Comparison of ENCODE assay signal across 8 mouse cellular contexts in genomic region chr13:34652353-34653241, GRCm38 (mm10). TPM values are rescaled to one million over a fixed set of nuclear protein-coding genes. Genes with fewer than 3 reads are reported as not detected.
DNase-seq lines count a peak whose midpoint lies in the region; ATAC-seq and TF ChIP-seq lines count a peak whose summit lies in the region.

No protein-coding gene starts in this region.

- no peak for DNase-seq in Patski (ENCODE audit: low read depth, low spot score)
- DNase-seq in embryo, embryonic 10 days (ENCODE audit: low spot score) = peak; percentile 52
- peak; percentile 76 to 84 for DNase-seq in gastrocnemius, postnatal 36 days
- DNase-seq in induced T-regulatory cell, adult 2 months (ENCODE audit: low read depth) = peak; percentile 4
- peak; percentile 72 for DNase-seq in limb, embryonic 11.5 days (ENCODE audit: low spot score)
- peak; percentile 97 for DNase-seq in midbrain, embryonic 11.5 days (ENCODE audit: low spot score, missing footprints)
- DNase-seq in spleen, adult 12 weeks (ENCODE audit: low spot score) = peak; percentile 42

- no peaks in the 10 kb centered on the region for H3K27me3 ChIP-seq in Patski
- H3K27me3 ChIP-seq in limb, embryonic 11.5 days (ENCODE audit: control insufficient read depth, insufficient read depth, low read length) = peaks cover 18% of the 10 kb centered on the region
- peaks cover 44% of the 10 kb centered on the region for H3K27me3 ChIP-seq in midbrain, embryonic 11.5 days (ENCODE audit: control insufficient read depth, insufficient read depth, low read length)

- H3K4me3 ChIP-seq in limb, embryonic 11.5 days (ENCODE audit: low read depth, low read length) = peak overlapping the region; percentile 36
- H3K4me3 ChIP-seq in midbrain, embryonic 11.5 days (ENCODE audit: low read depth, low read length) = peak overlapping the region; percentile 53

- H3K4me1 ChIP-seq in limb, embryonic 11.5 days (ENCODE audit: control insufficient read depth, insufficient read depth, low read length) = peaks cover 6% of the 10 kb centered on the region; the same call in 1 of the 2 replicates
- H3K4me1 ChIP-seq in midbrain, embryonic 11.5 days (ENCODE audit: control insufficient read depth, insufficient read depth, low read length) = peaks cover 13% of the 10 kb centered on the region

- peak overlapping the region; percentile 44 for H3K9ac ChIP-seq in limb, embryonic 11.5 days (ENCODE audit: low read length)
- H3K9ac ChIP-seq in midbrain, embryonic 11.5 days (ENCODE audit: low read length) = peak overlapping the region; percentile 70

- under 1% methylated on average over 101 of the region's 105 CpGs for WGBS in limb, embryonic 11.5 days
- under 1% methylated on average over 103 of the region's 105 CpGs for WGBS in midbrain, embryonic 11.5 days

- H3K4me2 ChIP-seq in limb, embryonic 11.5 days (ENCODE audit: low read depth, severe bottlenecking) = peak overlapping the region; percentile 78
- peak overlapping the region; percentile 94 for H3K4me2 ChIP-seq in midbrain, embryonic 11.5 days

- CTCF ChIA-PET in Patski (lab: Charles Lee) = interaction anchor here (0.8 to 2.3 kb wide), 3 partner anchors 55 to 190 kb away, joined by 3 to 9 read pairs (median 3); no protein-coding TSS in a partner anchor

- H3K27ac ChIP-seq in limb, embryonic 11.5 days (replicated peaks; ENCODE audit: low read depth, low read length) = no peak overlapping the region
- H3K27ac ChIP-seq in midbrain, embryonic 11.5 days (ENCODE audit: low read depth, low read length) = no peak overlapping the region

- H3K36me3 ChIP-seq in limb, embryonic 11.5 days (ENCODE audit: control insufficient read depth, insufficient read depth, low read length) = no peaks in the 10 kb centered on the region
- H3K36me3 ChIP-seq in midbrain, embryonic 11.5 days (ENCODE audit: control insufficient read depth, insufficient read depth, low read length) = no peaks in the 10 kb centered on the region

- POLR2A ChIA-PET in Patski (lab: Charles Lee) = interaction anchor here (1.1 to 1.3 kb wide), 5 partner anchors 23 to 82 kb away, joined by 3 to 4 read pairs (median 3); partner anchors contain the start of gene Fam50b

- in situ Hi-C loops in Patski (cut with MboI; ENCODE audit: low pct_unique_long_range_greater_than_20kb) = loop anchor here (5.0 kb wide), 2 partner anchors 75 to 140 kb away; no protein-coding TSS in a partner anchor

- peak; percentile 63 for ATAC-seq in Patski
- ATAC-seq in limb, embryonic 11.5 days (ENCODE audit: insufficient number of reproducible peaks, low FRiP score, low TSS enrichment, low read depth) = peak; percentile 65; the same call in 1 of the 2 replicates
- ATAC-seq in midbrain, embryonic 11.5 days (ENCODE audit: low FRiP score) = peak; percentile 70
- no peak for ATAC-seq in monocyte, adult 5-6 weeks (replicated peaks; ENCODE audit: insufficient number of reproducible peaks, low FRiP score, low TSS enrichment, poor library complexity, severe bottlenecking)

- no peaks in the 10 kb centered on the region for H3K9me3 ChIP-seq in limb, embryonic 11.5 days (ENCODE audit: control insufficient read depth, low read length)
- no peaks in the 10 kb centered on the region for H3K9me3 ChIP-seq in midbrain, embryonic 11.5 days (ENCODE audit: control insufficient read depth, low read length)

- intact Hi-C loops in gastrocnemius, postnatal 36 days (cut with DNase I) = no loop called here

- TF ChIP-seq CTCF in Patski (IDR thresholded peaks at IDR 0.05) = no peak

RNA-seq across cellular contexts. Expression of gene Pxdc1, which starts 0.7 kb away (rescaled TPM):
- 57.2 TPM for polyA plus RNA-seq in Patski (2021)
- total RNA-seq in gastrocnemius, postnatal 36 days (2021) = 1 to 10 TPM; 3.9 to 5.9 TPM
- polyA plus RNA-seq in limb, embryonic 11.5 days (2014; fragmentation: Nextera tagmentation; extraction: Ambion mirVana) = 2.4 and 3.6 TPM in 2 replicates
- polyA plus RNA-seq in midbrain, embryonic 11.5 days (2014; fragmentation: Nextera tagmentation; extraction: Ambion mirVana) = 7.0 and 7.4 TPM in 2 replicates
- 1.7 to 4.9 TPM (median 2.8 TPM) in 3 replicates for total RNA-seq in monocyte, adult 5-6 weeks (2017)
